Mouse (Mus musculus) testis, adult 10 weeks (tissue): ENCODE results near the gene Tpo. TPM values are rescaled to one million over a fixed set of nuclear protein-coding genes. Genes with fewer than 3 reads are reported as not detected.

ENCODE experiments used
- polyA plus RNA-seq: library from polyadenylated mRNA; stranded (reverse); fragments of 350-450 nt; fragmentation: Illumina TruSeq; extraction: RNeasy Lipid Tissue Mini Kit (QIAGEN cat#74804); gene quantifications from one replicate; pipeline ENCODE4 v1.2.3, GENCODE M21; 2014; ENCODE audit warnings: low read depth, low replicate concordance

The Tpo gene
- 0.31 TPM for polyA plus RNA-seq

DNA sequence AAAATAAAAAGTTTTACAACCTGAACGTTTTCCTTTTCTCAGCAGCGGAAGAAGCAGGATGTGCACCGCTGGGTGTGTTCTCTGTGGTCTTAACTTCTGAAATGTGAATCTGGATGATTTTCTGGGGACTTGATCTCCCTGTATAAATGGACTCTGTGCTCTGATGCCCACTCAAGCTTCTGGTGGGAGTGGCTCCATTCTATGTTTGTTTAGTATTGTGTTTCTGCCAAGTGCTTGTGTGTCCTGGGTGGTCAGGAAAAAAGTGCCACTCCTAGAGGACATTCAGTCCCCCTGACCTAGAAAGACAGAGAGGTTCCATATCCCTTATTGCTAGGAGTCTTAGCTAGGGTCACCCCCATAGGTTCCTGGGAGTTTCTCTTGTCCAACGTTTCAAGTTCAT is at the start of gene Tpo:
Gene Tpo (minus strand): TSS at position 101 of the 400 bp plus-strand sequence.

Other genes with a start within 250 kb of the Tpo start
- gene Pxdn, start 195.0 kb downstream of the Tpo start, polyA plus RNA-seq = 1.1 TPM
- 1.2 TPM for gene Sntg2, start 240.8 kb upstream of the Tpo start, polyA plus RNA-seq